Mouse (Mus musculus): ENCODE measurements at regions not wholly inside any gene's neighbourhood (a gene's known extent, or its start where the extent isn't known, plus 50 kb on each side); places are given as distances from the start of the nearest gene placed in this dataset.

- no peak for DNase-seq (ENCODE audit: low read depth in 2 of 2, low spot score in 2 of 2)
Observed at GRCm38 (mm10) chr3:83552516-83553139, 213.5 kb upstream of the Sfrp2 start.

- DNase-seq (ENCODE audit: low read depth in 2 of 2, low spot score in 2 of 2): no peak
Observed at GRCm38 (mm10) chr3:83553858-83554257, 212.3 kb upstream of the Sfrp2 start.

GRCm38 (mm10) chr3:83556788-83557515 is 209.2 kb upstream of the Sfrp2 start:
- no peak for DNase-seq (ENCODE audit: low read depth in 2 of 2, low spot score in 2 of 2)

- no peak for DNase-seq (ENCODE audit: low read depth in 2 of 2, low spot score in 2 of 2)
Observed at GRCm38 (mm10) chr3:83562026-83562425, 204.1 kb upstream of the Sfrp2 start.

- DNase-seq (ENCODE audit: low read depth in 2 of 2, low spot score in 2 of 2): no peak
Observed at GRCm38 (mm10) chr3:83575526-83575925, 190.6 kb upstream of the Sfrp2 start.

GRCm38 (mm10) chr3:83576155-83576554 is 190.0 kb upstream of the Sfrp2 start:
- DNase-seq (ENCODE audit: low read depth in 2 of 2, low spot score in 2 of 2): no peak

- no peak for DNase-seq (ENCODE audit: low read depth in 2 of 2, low spot score in 2 of 2)
Observed at GRCm38 (mm10) chr3:83580766-83581165, 185.4 kb upstream of the Sfrp2 start.

GRCm38 (mm10) chr3:83582256-83582655 is 183.9 kb upstream of the Sfrp2 start:
- DNase-seq (ENCODE audit: low read depth in 2 of 2, low spot score in 2 of 2): no peak

GRCm38 (mm10) chr3:83583071-83583672 is 182.9 kb upstream of the Sfrp2 start:
- no peak for DNase-seq (ENCODE audit: low read depth in 2 of 2, low spot score in 2 of 2)

- DNase-seq (ENCODE audit: low read depth in 2 of 2, low spot score in 2 of 2): no peak
Observed at GRCm38 (mm10) chr3:83586086-83586485, 180.0 kb upstream of the Sfrp2 start.

- no peak for DNase-seq (ENCODE audit: low read depth in 2 of 2, low spot score in 2 of 2)
Observed at GRCm38 (mm10) chr3:83586551-83586950, 179.6 kb upstream of the Sfrp2 start.

GRCm38 (mm10) chr3:83589127-83589526 is 177.0 kb upstream of the Sfrp2 start:
- DNase-seq (ENCODE audit: low read depth in 2 of 2, low spot score in 2 of 2): no peak

GRCm38 (mm10) chr3:83591206-83591605 is 174.9 kb upstream of the Sfrp2 start:
- no peak for DNase-seq (ENCODE audit: low read depth in 2 of 2, low spot score in 2 of 2)

- no peak for DNase-seq (ENCODE audit: low read depth in 2 of 2, low spot score in 2 of 2)
Observed at GRCm38 (mm10) chr3:83593321-83593720, 172.8 kb upstream of the Sfrp2 start.

GRCm38 (mm10) chr3:83601506-83601905 is 164.6 kb upstream of the Sfrp2 start:
- no peak for DNase-seq (ENCODE audit: low read depth in 2 of 2, low spot score in 2 of 2)

GRCm38 (mm10) chr3:83609095-83609770 is 156.9 kb upstream of the Sfrp2 start:
- no peak for DNase-seq (ENCODE audit: low read depth in 2 of 2, low spot score in 2 of 2)

- DNase-seq (ENCODE audit: low read depth in 2 of 2, low spot score in 2 of 2): no peak
Observed at GRCm38 (mm10) chr3:83620435-83620834, 145.7 kb upstream of the Sfrp2 start.

- DNase-seq (ENCODE audit: low read depth in 2 of 2, low spot score in 2 of 2): no peak
Observed at GRCm38 (mm10) chr3:83633032-83633431, 133.1 kb upstream of the Sfrp2 start.

GRCm38 (mm10) chr3:83640433-83640832 is 125.7 kb upstream of the Sfrp2 start:
- no peak for DNase-seq (ENCODE audit: low read depth in 2 of 2, low spot score in 2 of 2)

- no peak for DNase-seq (ENCODE audit: low read depth in 2 of 2, low spot score in 2 of 2)
Observed at GRCm38 (mm10) chr3:83663716-83664115, 102.4 kb upstream of the Sfrp2 start.

- no peak for DNase-seq (ENCODE audit: low read depth in 2 of 2, low spot score in 2 of 2)
Observed at GRCm38 (mm10) chr3:83676147-83676546, 90.0 kb upstream of the Sfrp2 start.

GRCm38 (mm10) chr3:83686611-83687010 is 79.5 kb upstream of the Sfrp2 start:
- no peak for DNase-seq (ENCODE audit: low read depth in 2 of 2, low spot score in 2 of 2)
